Mouse (Mus musculus) embryonic fibroblast, embryonic 13.5 days (primary cell): ENCODE measurements at regions not wholly inside any gene's neighbourhood (a gene's known extent, or its start where the extent isn't known, plus 50 kb on each side); places are given as distances from the start of the nearest gene placed in this dataset.

Experiments used
- CTCF ChIP-seq: IDR thresholded peaks from 2 replicates; pipeline ENCODE4 v1.5.1; 2011; ENCODE audit warnings: mild to moderate bottlenecking, control low read depth, low read length, moderate library complexity, borderline replicate concordance; ENCODE audit not compliant: insufficient read depth
- POLR2A ChIP-seq: IDR thresholded peaks from 2 replicates; pipeline ENCODE4 v1.6.1; 2011; ENCODE audit warnings: low read depth, mild to moderate bottlenecking, control low read depth, low read length, moderate library complexity

GRCm38 (mm10) chr3:138649699-138650098 lies 92.3 kb upstream of the Tspan5 start:
- no peak for TF ChIP-seq CTCF
- no peak for TF ChIP-seq POLR2A
